Mouse (Mus musculus) CH12.LX (cell line): ENCODE measurements at regions not wholly inside any gene's neighbourhood (a gene's known extent, or its start where the extent isn't known, plus 50 kb on each side); places are given as distances from the start of the nearest gene placed in this dataset.

Experiments
- DNase-seq: peaks from one replicate; pipeline ENCODE4 v3.0.0-alpha.2; 2013; ENCODE audit errors: extremely low read depth
- H3K27ac ChIP-seq: 2 replicates; pipeline ENCODE4 v1.5.1; 2012; ENCODE audit warnings: low read depth, mild to moderate bottlenecking, control low read depth, moderate library complexity; ENCODE audit not compliant: insufficient read depth
- H3K27me3 ChIP-seq: replicated peaks from 2 replicates; pipeline ENCODE3; 2012; ENCODE audit warnings: inconsistent platforms
- H3K36me3 ChIP-seq, 2 experiments: replicated peaks in 1 of 2; 2 replicates each; pipeline versions ENCODE3 to v1.6.1; 2012; ENCODE audit warnings: inconsistent platforms in 1 of 2, low read length in 1 of 2, mild to moderate bottlenecking in 1 of 2, mixed read lengths in 1 of 2, moderate library complexity in 1 of 2; ENCODE audit not compliant: control insufficient read depth in 1 of 2, insufficient read depth in 1 of 2
- H3K4me1 ChIP-seq, 2 experiments: 2 replicates each; pipeline ENCODE4 v1.6.1; 2012; ENCODE audit warnings: inconsistent platforms in 1 of 2, moderate library complexity in 1 of 2; ENCODE audit not compliant: insufficient read depth in 2 of 2, control insufficient read depth in 1 of 2
- H3K4me2 ChIP-seq: 2 replicates; pipeline ENCODE4 v1.6.1; 2012; ENCODE audit warnings: low read depth, mild to moderate bottlenecking, control low read depth; ENCODE audit not compliant: poor library complexity, insufficient read depth, severe bottlenecking
- H3K4me3 ChIP-seq, 3 experiments: fragments of 150-350 bp in 1 of 3; sonication (generic) in 1 of 3; replicated peaks in 1 of 3; 2 replicates each; pipeline versions ENCODE3 to v1.5.1; 2011 to 2012; ENCODE audit warnings: low read depth in 2 of 3, low read length in 2 of 3, mild to moderate bottlenecking in 2 of 3, moderate library complexity in 2 of 3, control low read depth in 1 of 3, improper control_type of control experiment in 1 of 3, inconsistent platforms in 1 of 3, mixed read lengths in 1 of 3; ENCODE audit not compliant: poor library complexity in 1 of 3
- H3K79me2 ChIP-seq: replicated peaks from 2 replicates; pipeline ENCODE4 v1.6.1; 2012; ENCODE audit warnings: mild to moderate bottlenecking, moderate library complexity; ENCODE audit not compliant: control insufficient read depth, poor library complexity, insufficient read depth, severe bottlenecking; ENCODE audit errors: extremely low read depth
- H3K9ac ChIP-seq: 2 replicates; pipeline ENCODE4 v1.6.1; 2012; ENCODE audit warnings: low read depth, mild to moderate bottlenecking, control low read depth, moderate library complexity; ENCODE audit not compliant: insufficient read depth
- H3K9me3 ChIP-seq: replicated peaks from 2 replicates; pipeline ENCODE3; 2012; ENCODE audit warnings: low read length, inconsistent platforms, mixed read lengths
- BHLHE40 ChIP-seq: IDR thresholded peaks from 2 replicates; pipeline ENCODE4 v1.6.1; 2011; ENCODE audit warnings: mild to moderate bottlenecking, low read depth, low read length, improper control_type of control experiment
- CHD2 ChIP-seq: IDR thresholded peaks from 2 replicates; pipeline ENCODE4 v1.6.1; 2011; ENCODE audit warnings: low read length, improper control_type of control experiment
- CTCF ChIP-seq, 2 experiments: IDR thresholded peaks in 1 of 2; conservative IDR thresholded peaks in 1 of 2; 2 replicates each; pipeline ENCODE4 v1.5.1; 2011 to 2012; ENCODE audit warnings: low read depth in 2 of 2, low read length in 2 of 2, improper control_type of control experiment in 1 of 2, inconsistent platforms in 1 of 2, mild to moderate bottlenecking in 1 of 2, moderate library complexity in 1 of 2
- E2F4 ChIP-seq: IDR thresholded peaks from 2 replicates; pipeline ENCODE4 v1.6.1; 2011; ENCODE audit warnings: low read depth, low read length, improper control_type of control experiment; ENCODE audit not compliant: insufficient replicate concordance
- EP300 ChIP-seq: IDR thresholded peaks from 2 replicates; pipeline ENCODE4 v1.6.1; 2011; ENCODE audit warnings: low read length, improper control_type of control experiment
- ETS1 ChIP-seq: conservative IDR thresholded peaks from 2 replicates; pipeline ENCODE4 v1.6.1; 2012; ENCODE audit warnings: low read depth, mild to moderate bottlenecking, inconsistent platforms, low read length, improper control_type of control experiment, moderate library complexity
- IRF4 ChIP-seq: IDR thresholded peaks from 2 replicates; pipeline ENCODE4 v1.6.1; 2014; ENCODE audit warnings: low read depth, mild to moderate bottlenecking, inconsistent platforms, low read length, improper control_type of control experiment
- JUND ChIP-seq: conservative IDR thresholded peaks from 2 replicates; pipeline ENCODE4 v1.6.1; 2011; ENCODE audit warnings: low read depth, low read length, improper control_type of control experiment
- MAFK ChIP-seq: IDR thresholded peaks from 2 replicates; pipeline ENCODE4 v1.6.1; 2011; ENCODE audit warnings: low read length, improper control_type of control experiment; ENCODE audit not compliant: insufficient replicate concordance
- MAZ ChIP-seq: IDR thresholded peaks from 2 replicates; pipeline ENCODE4 v1.6.1; 2012; ENCODE audit warnings: low read depth, mild to moderate bottlenecking, inconsistent platforms, low read length, improper control_type of control experiment, moderate library complexity
- MEF2A ChIP-seq: IDR thresholded peaks from 2 replicates; pipeline ENCODE4 v1.6.1; 2014; ENCODE audit warnings: low read depth, mild to moderate bottlenecking, inconsistent platforms, low read length, improper control_type of control experiment, borderline replicate concordance
- MYC ChIP-seq: IDR thresholded peaks from 2 replicates; pipeline ENCODE4 v1.6.1; 2011; ENCODE audit warnings: low read depth, mild to moderate bottlenecking, improper control_type of control experiment, low read length
- NELFE ChIP-seq: IDR thresholded peaks from 2 replicates; pipeline ENCODE4 v1.6.1; 2011; ENCODE audit warnings: low read depth, low read length, improper control_type of control experiment
- POLR2AphosphoS2 ChIP-seq: IDR thresholded peaks from 2 replicates; pipeline ENCODE4 v1.6.1; 2011; ENCODE audit warnings: low read depth, low read length, improper control_type of control experiment
- RAD21 ChIP-seq: IDR thresholded peaks from 2 replicates; pipeline ENCODE4 v1.6.1; 2011; ENCODE audit warnings: low read depth, mild to moderate bottlenecking, low read length, improper control_type of control experiment, moderate library complexity
- SIN3A ChIP-seq: IDR thresholded peaks from 2 replicates; pipeline ENCODE4 v1.6.1; 2012; ENCODE audit warnings: low read length, improper control_type of control experiment, inconsistent platforms
- SMC3 ChIP-seq: IDR thresholded peaks from 2 replicates; pipeline ENCODE4 v1.6.1; 2011; ENCODE audit warnings: low read depth, low read length, improper control_type of control experiment
- USF2 ChIP-seq: conservative IDR thresholded peaks from 2 replicates; pipeline ENCODE4 v1.6.1; 2011; ENCODE audit warnings: low read depth, low read length, improper control_type of control experiment
- ZMIZ1 ChIP-seq: IDR thresholded peaks from 2 replicates; pipeline ENCODE4 v1.6.1; 2012; ENCODE audit warnings: low read depth, mild to moderate bottlenecking, inconsistent platforms, low read length, improper control_type of control experiment
- ZNF384 ChIP-seq: IDR thresholded peaks from 2 replicates; pipeline ENCODE4 v1.6.1; 2012; ENCODE audit warnings: low read depth, low read length, improper control_type of control experiment, inconsistent platforms
- dilution Hi-C: fragments of 300-500 bp; cut with MboI; formaldehyde crosslinking; loops from 2 replicates; pipeline ENCODE4 v1.14.3; 2020; ENCODE audit warnings: low sequenced_read_pairs; ENCODE audit not compliant: extremely low pct_unique_long_range_greater_than_20kb, extremely low pct_ligation_motif_present
- in situ Hi-C: fragments of 300-500 bp; cut with MboI; formaldehyde crosslinking; loops from 3 replicates; pipeline ENCODE4 v1.14.3; 2019; ENCODE audit warnings: low sequenced_read_pairs, low pct_ligation_motif_present, low pct_unique_long_range_greater_than_20kb, mixed read lengths

GRCm38 (mm10) chr4:21616116-21616515 is 69.6 kb downstream of the Prdm13 start:
- Histone ChIP-seq H3K4me3 (no peak overlapping the region), H3K79me2 (no peaks in the 10 kb centered on the region), H3K27me3 (no peaks in the 10 kb centered on the region), H3K36me3 (no peaks in the 10 kb centered on the region), H3K9me3 (peaks cover 2% of the 10 kb centered on the region), H3K4me2 (no peak overlapping the region), H3K4me1 (peaks cover 0 to 3% of the 10 kb centered on the region in 2 experiments; a peak in 1 of 4 replicates), H3K27ac (no peak overlapping the region), H3K9ac (no peak overlapping the region)
- in situ Hi-C loops, result no loop called here
- no peak for DNase-seq
- dilution Hi-C loops, result no loop called here
- no peak for TF ChIP-seq CHD2
- TF ChIP-seq USF2, result no peak

DNA sequence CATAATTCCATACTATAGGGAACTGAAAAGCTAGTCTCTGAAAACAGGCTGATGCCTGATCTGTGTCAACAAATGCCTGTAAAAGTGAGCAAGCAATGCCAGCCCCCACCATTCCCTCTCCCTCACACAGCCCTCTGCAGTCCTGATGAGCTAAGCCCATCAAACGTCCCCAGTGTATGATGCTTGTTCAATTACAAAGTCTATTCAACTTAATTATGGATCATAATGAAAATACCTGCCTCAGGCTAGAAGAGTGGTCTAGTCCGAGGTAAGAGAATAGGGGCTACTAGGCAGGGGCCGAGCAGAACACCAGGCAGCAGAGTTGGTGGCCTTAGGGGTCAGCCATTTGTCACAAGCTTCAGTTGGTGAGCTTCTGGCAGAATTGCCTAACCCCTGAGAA is 71.3 kb downstream of the Prdm13 start:
- Histone ChIP-seq H3K4me1 (peaks cover 0 to 3% of the 10 kb centered on the region in 2 experiments; a peak in 1 of 4 replicates), H3K4me2 (no peak overlapping the region), H3K27me3 (no peaks in the 10 kb centered on the region), H3K4me3 (no peak overlapping the region), H3K79me2 (no peaks in the 10 kb centered on the region), H3K9ac (no peak overlapping the region), H3K9me3 (no peaks in the 10 kb centered on the region), H3K36me3 (no peaks in the 10 kb centered on the region), H3K27ac (no peak overlapping the region)
- TF ChIP-seq NELFE (no peak), ETS1 (no peak), USF2 (no peak), CTCF (conservative IDR thresholded peaks at IDR 0.05 in 1 of 2, IDR thresholded peaks at IDR 0.05 in 1 of 2; ENCODE audit: low read depth in 2 of 2, low read length in 2 of 2) (no peak), EP300 (no peak), ZNF384 (no peak), ZMIZ1 (no peak), BHLHE40 (no peak), POLR2AphosphoS2 (no peak), MAFK (no peak), MEF2A (no peak), SMC3 (no peak), MAZ (no peak), E2F4 (no peak), MYC (no peak), SIN3A (no peak), IRF4 (no peak), RAD21 (no peak), JUND (no peak)
- dilution Hi-C loops, result no loop called here
- in situ Hi-C loops, result no loop called here
- no peak for DNase-seq
